11 mouse cellular contexts compared by ENCODE assay signal in genomic region chr12:99269396-99269795, GRCm38 (mm10).
DNase-seq lines count a peak whose midpoint lies in the region; ATAC-seq and TF ChIP-seq lines count a peak whose summit lies in the region.
"Had no signal": no experiment of that assay in that cellular context is flagged by ENCODE, and none has a peak within 500 bp of the region (broad histone marks: within the 10 kb centered on the region; RNA-seq: fewer than 3 reads in every experiment).

No protein-coding gene starts in this region.

- peak overlapping the region; percentile 38; the same call in 1 of the 2 replicates for H3K27ac ChIP-seq in midbrain, embryonic 10.5 days (replicated peaks)
- no peak overlapping the region for H3K27ac ChIP-seq in midbrain, embryonic 13.5 days
- peak overlapping the region; percentile 80 for H3K27ac ChIP-seq in gastrocnemius, adult 2 months
- no peak overlapping the region for H3K27ac ChIP-seq in kidney, adult 2 months (ENCODE audit: insufficient read depth, low read depth, low read length)
- H3K27ac ChIP-seq: left cerebral cortex, adult 2 months had no signal

- TF ChIP-seq POLR2A in kidney, adult 2 months (IDR thresholded peaks at IDR 0.05; ENCODE audit: low read depth, low read length), result no peak

- peaks cover 49% of the 10 kb centered on the region for H3K4me1 ChIP-seq in midbrain, embryonic 10.5 days
- peaks cover 47% of the 10 kb centered on the region for H3K4me1 ChIP-seq in midbrain, embryonic 13.5 days (replicated peaks)
- no peaks in the 10 kb centered on the region for H3K4me1 ChIP-seq in kidney, adult 2 months (ENCODE audit: control insufficient read depth, insufficient read depth, low read length)

- intact Hi-C loops in gastrocnemius, adult 2 months (cut with DNase I), result no loop called here

- H3K4me2 ChIP-seq in midbrain, embryonic 13.5 days (replicated peaks), result no peak overlapping the region

- H3K36me3 ChIP-seq in midbrain, embryonic 10.5 days, result peaks cover 24% of the 10 kb centered on the region
- H3K36me3 ChIP-seq in midbrain, embryonic 13.5 days, result no peaks in the 10 kb centered on the region
- no peaks in the 10 kb centered on the region for H3K36me3 ChIP-seq in kidney, adult 2 months (ENCODE audit: control insufficient read depth, insufficient read depth, low read length)

- H3K27me3 ChIP-seq in midbrain, embryonic 10.5 days (ENCODE audit: low read depth, poor library complexity, severe bottlenecking), result no peaks in the 10 kb centered on the region
- no peaks in the 10 kb centered on the region for H3K27me3 ChIP-seq in midbrain, embryonic 13.5 days
- no peaks in the 10 kb centered on the region for H3K27me3 ChIP-seq in kidney, adult 2 months (replicated peaks; ENCODE audit: control insufficient read depth, insufficient read depth, low read length)

- no peak for TF ChIP-seq CTCF in gastrocnemius, adult 2 months (IDR thresholded peaks at IDR 0.05)
- TF ChIP-seq CTCF in kidney, adult 2 months (conservative IDR thresholded peaks at IDR 0.05; ENCODE audit: insufficient read depth, insufficient read length, low read depth, low read length), result no peak

- H3K4me3 ChIP-seq in midbrain, embryonic 10.5 days, result no peak overlapping the region
- H3K4me3 ChIP-seq in midbrain, embryonic 13.5 days (replicated peaks), result no peak overlapping the region
- H3K4me3 ChIP-seq in gastrocnemius, adult 2 months, result peak overlapping the region; percentile 31; the same call in 1 of the 2 replicates
- no peak overlapping the region for H3K4me3 ChIP-seq in kidney, adult 2 months (ENCODE audit: insufficient read depth, low read depth, low read length)
- H3K4me3 ChIP-seq: left cerebral cortex, adult 2 months had no signal

- H3K9me3 ChIP-seq in midbrain, embryonic 10.5 days (replicated peaks), result no peaks in the 10 kb centered on the region
- no peaks in the 10 kb centered on the region for H3K9me3 ChIP-seq in midbrain, embryonic 13.5 days

- 83% methylated on average over 8 of the region's 8 CpGs for WGBS in midbrain, embryonic 10.5 days
- 67% methylated on average over 8 of the region's 8 CpGs for WGBS in midbrain, embryonic 13.5 days
- 62% methylated on average over 8 of the region's 8 CpGs for WGBS in kidney, adult 2 months

- no peak overlapping the region for H3K9ac ChIP-seq in midbrain, embryonic 13.5 days (replicated peaks)

- no peak for ATAC-seq in midbrain, embryonic 13.5 days
- ATAC-seq in cerebellum, adult (ENCODE audit: insufficient number of reproducible peaks, low FRiP score, low TSS enrichment), result no peak

- DNase-seq in midbrain, embryonic 10.5 days (ENCODE audit: low spot score), result no peak
- peak; percentile 71 for DNase-seq in gastrocnemius, adult 2 months
- DNase-seq in kidney, adult 2 months, result peak; percentile 72
- DNase-seq in lung, postnatal 36 days, result peak; percentile 73
- no peak for DNase-seq in spleen, adult 18-20 months
- DNase-seq in layer of hippocampus, postnatal 10 days (ENCODE audit: low spot score in 2 of 2), result no peak
- DNase-seq: midbrain, embryonic 14.5 days; right cerebral cortex, postnatal 25 days had no signal

Comparison
In these comparisons a context has a peak if more than half of its experiments do, and no peak if none do; other contexts are left out.
1. H3K27ac ChIP-seq: peak in midbrain, embryonic 10.5 days (single experiment) and gastrocnemius, adult 2 months (single experiment); none in midbrain, embryonic 13.5 days (single experiment) and kidney, adult 2 months (single experiment).
2. DNase-seq: peak in gastrocnemius, adult 2 months (single experiment), kidney, adult 2 months (single experiment) and lung, postnatal 36 days (single experiment); none in midbrain, embryonic 10.5 days (single experiment), spleen, adult 18-20 months (0 of 2) and layer of hippocampus, postnatal 10 days (0 of 2).